Mouse (Mus musculus) spleen, adult 2 months (tissue): ENCODE measurements around the gene C2.

Experiments used
- CTCF ChIP-seq: fragments of 200-500 bp; IDR thresholded peaks from 2 replicates; pipeline ENCODE4 v1.5.1; 2011; ENCODE audit warnings: mild to moderate bottlenecking, inconsistent platforms; ENCODE audit not compliant: insufficient read depth, insufficient read length, insufficient replicate concordance; ENCODE audit errors: extremely low read depth
- POLR2A ChIP-seq: fragments of 200-500 bp; IDR thresholded peaks from 2 replicates; pipeline ENCODE4 v1.6.1; 2011; ENCODE audit warnings: low read depth, low read length, inconsistent platforms

GRCm38 (mm10) chr17:34884704-34885103 is 13.4 kb downstream of the C2 start:
- no peak for TF ChIP-seq CTCF
- TF ChIP-seq POLR2A, result no peak
